Mouse (Mus musculus) left cerebral cortex, adult 9 months (tissue): ENCODE results near the gene Bnc2.

Source experiments
- DNase-seq, 2 experiments: peaks; one replicate each; pipeline ENCODE4 v3.0.0; 2022; ENCODE audit warnings: low spot score in 2 of 2

Bnc2 gene

DNA sequence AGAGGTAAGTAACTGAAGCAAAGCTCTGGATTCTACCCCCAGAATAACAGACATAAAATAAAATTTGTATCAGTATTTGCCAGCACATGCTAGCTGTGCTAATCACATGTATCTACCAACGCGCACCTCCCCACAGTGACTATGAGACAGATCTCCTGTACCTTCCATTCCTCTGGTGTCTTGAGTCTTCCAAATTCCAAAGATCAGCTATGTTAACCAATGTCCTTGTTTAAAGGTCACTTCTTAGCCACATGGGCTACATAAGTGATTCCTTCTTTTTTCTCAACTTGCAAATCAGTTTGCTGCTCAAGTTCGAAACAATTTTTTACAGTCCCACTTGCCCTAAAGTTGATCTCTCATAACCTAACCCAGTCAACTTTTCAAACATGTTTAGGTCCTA is 167.5 kb downstream of the Bnc2 start:
- no peak for DNase-seq

- no peak for DNase-seq
Observed at GRCm38 (mm10) chr4:84502581-84503269, 172.3 kb downstream of the Bnc2 start.

DNA sequence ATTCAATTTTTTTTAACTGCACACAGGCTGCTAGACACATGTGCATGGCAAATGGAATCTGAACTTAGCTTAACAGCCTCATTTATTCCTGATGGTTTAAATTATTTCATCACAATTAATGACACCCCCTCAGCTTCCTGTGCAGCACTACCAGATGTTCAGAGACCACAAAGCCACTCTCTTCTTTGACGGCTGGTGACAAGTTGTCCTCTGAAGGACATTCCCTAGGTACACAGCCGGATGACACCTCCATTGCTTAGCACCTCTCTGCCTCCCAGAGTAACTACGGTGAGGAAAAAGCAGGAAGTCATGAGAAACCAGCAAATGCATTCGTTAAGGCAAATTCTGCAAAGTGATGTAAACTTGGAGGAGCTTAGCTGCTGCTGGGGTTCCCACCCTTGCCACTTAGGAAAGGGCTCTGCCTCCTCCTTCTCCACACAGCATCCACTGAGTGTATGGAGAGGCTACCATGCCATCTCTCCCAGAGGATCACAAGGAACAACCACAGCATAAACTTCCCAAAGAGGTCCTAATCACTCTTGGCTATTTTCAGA is 174.2 kb downstream of the Bnc2 start:
- DNase-seq, result no peak

- DNase-seq, result no peak
Observed at GRCm38 (mm10) chr4:84500259-84500658, 174.8 kb downstream of the Bnc2 start.

DNA sequence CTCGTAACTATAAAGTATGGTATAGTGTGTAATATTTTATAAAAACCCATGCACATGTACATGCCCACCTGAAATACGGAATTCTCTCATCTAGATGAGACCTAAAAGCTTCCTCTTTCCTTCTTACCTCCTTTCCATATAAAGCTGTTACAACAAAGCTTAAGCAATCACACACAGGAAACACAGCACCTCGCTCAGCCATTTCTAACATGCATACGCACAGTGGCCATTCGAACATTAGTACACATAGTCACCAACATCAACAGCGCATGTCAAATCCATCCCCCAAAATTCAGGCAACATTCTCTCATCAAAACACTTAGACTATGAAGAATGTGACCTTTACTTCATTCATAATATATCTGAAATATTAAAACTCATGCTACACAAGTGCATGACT is 176.6 kb downstream of the Bnc2 start:
- no peak for DNase-seq

- no peak for DNase-seq
Observed at GRCm38 (mm10) chr4:84488323-84488722, 186.8 kb downstream of the Bnc2 start.

DNA sequence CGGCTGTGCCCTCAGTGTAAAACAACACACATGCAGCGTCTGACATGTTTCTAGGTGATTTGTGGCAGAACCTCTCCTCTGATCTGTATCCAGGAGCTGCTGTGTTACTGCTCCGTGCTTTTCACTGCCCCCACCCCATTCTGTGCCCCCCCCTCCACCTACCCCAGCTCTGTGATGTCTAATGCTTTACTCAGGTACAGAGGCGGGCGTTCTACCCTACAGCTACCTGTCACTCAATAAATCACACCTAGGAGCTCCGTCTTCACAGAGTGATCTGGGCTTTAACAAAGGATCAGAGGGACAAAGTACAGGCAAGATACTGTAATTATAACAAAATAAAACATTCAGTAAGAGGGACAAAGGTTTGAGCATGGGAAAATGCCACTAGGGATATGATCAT is 192.4 kb downstream of the Bnc2 start:
- no peak for DNase-seq

DNA sequence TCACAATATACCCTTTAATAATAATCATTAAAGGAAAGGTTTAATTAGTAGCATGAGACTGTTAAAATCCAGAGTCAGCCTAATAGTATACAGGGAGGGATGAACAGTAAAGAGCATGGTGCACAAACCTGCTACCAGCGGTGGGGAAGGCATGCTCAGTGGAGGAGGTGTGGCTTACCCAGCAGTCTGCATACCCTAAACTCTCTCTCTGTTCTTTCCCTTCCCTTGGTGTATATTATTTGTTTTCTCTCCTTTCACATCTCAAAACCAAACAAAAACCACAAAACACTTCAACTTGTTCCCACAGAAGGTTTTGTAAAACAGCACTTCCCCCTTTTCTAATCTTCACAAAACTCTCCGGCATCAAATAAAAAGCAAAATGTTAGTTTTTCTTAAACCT is 202.4 kb downstream of the Bnc2 start:
- DNase-seq, result no peak

- no peak for DNase-seq
Observed at GRCm38 (mm10) chr4:84470106-84470885, 204.8 kb downstream of the Bnc2 start.

GRCm38 (mm10) chr4:84469400-84469799 is 205.7 kb downstream of the Bnc2 start:
- DNase-seq, result no peak

GRCm38 (mm10) chr4:84467722-84468121 is 207.4 kb downstream of the Bnc2 start:
- DNase-seq, result no peak

GRCm38 (mm10) chr4:84458218-84458560 is 216.9 kb downstream of the Bnc2 start:
- DNase-seq, result no peak

DNA sequence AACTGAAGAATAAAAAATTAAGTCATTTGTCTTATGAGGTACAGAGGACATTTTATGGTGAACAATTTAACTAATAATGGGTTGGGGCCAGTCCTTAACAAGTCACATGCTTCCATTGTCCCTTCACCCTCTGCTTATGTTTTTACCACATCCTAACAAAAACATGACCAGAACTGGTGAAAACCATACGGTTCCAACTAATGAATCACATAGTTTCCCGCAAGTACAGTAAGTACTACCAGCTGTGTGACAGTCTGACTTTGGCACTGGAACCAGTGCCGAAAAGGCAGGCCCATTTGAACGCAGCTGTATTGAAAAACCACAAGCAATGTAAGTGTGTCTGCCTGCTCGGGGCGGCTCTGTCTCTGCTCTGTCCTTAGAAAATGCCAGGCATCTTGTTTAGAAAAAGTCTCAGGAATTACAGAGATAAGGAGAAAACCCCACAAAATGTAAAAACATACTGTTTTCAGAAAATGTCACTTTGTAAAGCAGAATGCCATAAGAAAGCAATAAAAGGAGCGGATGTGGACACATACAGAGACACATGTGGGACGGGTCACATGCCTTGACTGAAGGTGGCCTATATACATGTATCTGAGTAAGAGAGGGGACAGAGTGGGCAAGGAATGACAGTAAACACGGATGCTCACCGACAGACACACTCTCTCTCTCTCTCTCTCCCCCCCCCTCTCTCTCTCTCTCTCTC is 217.4 kb downstream of the Bnc2 start:
- DNase-seq, result no peak

- no peak for DNase-seq
Observed at GRCm38 (mm10) chr4:84456853-84457249, 218.2 kb downstream of the Bnc2 start.

DNA sequence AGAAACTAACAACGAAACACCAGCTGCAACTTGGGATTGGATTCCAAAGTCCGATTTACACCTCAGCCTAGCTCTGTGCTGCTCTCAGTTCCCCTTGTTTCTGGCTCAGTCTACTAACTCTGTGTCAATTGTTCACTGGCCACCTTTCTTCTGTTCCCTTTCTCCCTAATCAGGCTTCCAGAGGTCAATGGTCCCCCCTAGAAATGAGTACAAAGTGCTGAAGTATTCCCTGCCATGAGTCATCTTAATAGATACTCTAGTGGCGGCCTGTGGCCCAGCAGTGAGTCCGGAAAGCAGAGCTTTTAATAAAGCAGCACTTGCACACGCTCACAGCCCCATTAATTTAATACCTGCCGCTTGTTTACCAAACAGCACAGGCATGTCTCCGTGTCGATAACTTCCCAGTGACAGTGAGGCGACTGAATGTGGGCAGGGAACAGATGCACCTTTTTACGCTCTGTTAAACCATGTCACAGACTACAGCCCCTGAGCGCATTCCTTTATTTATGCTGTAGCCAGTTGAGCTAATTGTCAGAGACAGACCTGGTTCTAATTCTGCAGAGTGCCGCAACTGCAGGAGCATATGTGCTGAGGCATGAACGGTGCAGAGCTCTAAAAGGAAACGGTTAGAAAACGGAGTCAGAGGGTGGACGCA is 218.8 kb downstream of the Bnc2 start:
- no peak for DNase-seq

- no peak for DNase-seq
Observed at GRCm38 (mm10) chr4:84454493-84454892, 220.6 kb downstream of the Bnc2 start.

GRCm38 (mm10) chr4:84453586-84453985 is 221.5 kb downstream of the Bnc2 start:
- DNase-seq, result no peak

GRCm38 (mm10) chr4:84452642-84453041 is 222.4 kb downstream of the Bnc2 start:
- DNase-seq, result no peak

GRCm38 (mm10) chr4:84449246-84450005 is 225.6 kb downstream of the Bnc2 start:
- DNase-seq, result no peak

DNA sequence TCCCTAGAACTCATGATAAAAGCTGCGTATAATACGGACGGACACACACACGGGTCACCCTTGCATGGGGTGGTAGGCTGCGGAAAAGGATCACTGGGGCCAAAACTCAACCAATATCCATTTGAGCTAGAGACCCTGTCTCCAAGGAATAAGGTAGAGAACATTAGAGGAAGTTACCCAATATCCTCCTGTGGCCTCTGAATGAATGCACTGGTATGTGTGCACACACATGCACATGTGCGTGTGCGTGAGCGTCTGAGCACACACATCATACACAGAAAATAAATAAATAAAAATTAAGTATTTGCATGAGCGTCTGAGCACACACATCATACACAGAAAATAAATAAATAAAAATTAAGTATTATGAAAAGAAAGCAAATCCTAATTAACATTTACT is 241.8 kb downstream of the Bnc2 start:
- no peak for DNase-seq
